Mouse (Mus musculus) limb, embryonic 15.5 days (tissue): ENCODE measurements around the gene Olfr1358. TPM values are rescaled to one million over a fixed set of nuclear protein-coding genes. Genes with fewer than 3 reads are reported as not detected.
"Not testable (repeated sequence)": the region's sequence is repeated elsewhere in the genome, so short reads cannot be mapped to it uniquely, and the experiment has no call there.

Source experiments
- ATAC-seq: fragments of 200-750 bp; cut with Nextera tagmentation; 2 replicates; pipeline ENCODE4 v1.8.0; 2017; ENCODE audit warnings: low read depth, moderate TSS enrichment; ENCODE audit not compliant: insufficient number of reproducible peaks, low FRiP score, low TSS enrichment
- H3K27ac ChIP-seq: fragments of 300-500 bp; sonication (generic); 2 replicates; pipeline ENCODE4 v1.5.1; 2015; ENCODE audit warnings: moderate library complexity, mild to moderate bottlenecking, inconsistent platforms
- H3K27me3 ChIP-seq: fragments of 300-500 bp; sonication (generic); 2 replicates; pipeline ENCODE4 v1.6.1; 2015; ENCODE audit warnings: inconsistent platforms
- H3K36me3 ChIP-seq: fragments of 300-500 bp; sonication (generic); 2 replicates; pipeline ENCODE4 v1.6.1; 2015; ENCODE audit warnings: inconsistent platforms
- H3K4me1 ChIP-seq: fragments of 300-500 bp; sonication (generic); 2 replicates; pipeline ENCODE4 v1.6.1; 2015; ENCODE audit warnings: inconsistent platforms
- H3K4me2 ChIP-seq: fragments of 300-500 bp; sonication (generic); 2 replicates; pipeline ENCODE4 v1.6.1; 2015; ENCODE audit warnings: mild to moderate bottlenecking, inconsistent platforms
- H3K4me3 ChIP-seq: fragments of 300-500 bp; sonication (generic); 2 replicates; pipeline ENCODE4 v1.5.1; 2015; ENCODE audit warnings: mild to moderate bottlenecking, inconsistent platforms
- H3K9ac ChIP-seq: fragments of 300-500 bp; sonication (generic); 2 replicates; pipeline ENCODE4 v1.6.1; 2015; ENCODE audit warnings: inconsistent platforms
- H3K9me3 ChIP-seq: fragments of 300-500 bp; sonication (generic); 2 replicates; pipeline ENCODE4 v1.6.1; 2016; ENCODE audit warnings: inconsistent platforms
- WGBS: fragments of 180-500 bp; shearing (Covaris S2); methylation state at CpG from one replicate; pipeline ENCODE4 v1.1.7; 2015; 5-methylcytosine and 5-hydroxymethylcytosine counted together
- polyA plus RNA-seq: library from polyadenylated mRNA; unstranded; fragments of >200 nt; fragmentation: Nextera tagmentation; extraction: Ambion mirVana; gene quantifications from 2 replicates; pipeline ENCODE4 v1.2.1, GENCODE M21; 2015

The Olfr1358 gene
- polyA plus RNA-seq, 1 experiment from 2014 or later, result not detected

DNA sequence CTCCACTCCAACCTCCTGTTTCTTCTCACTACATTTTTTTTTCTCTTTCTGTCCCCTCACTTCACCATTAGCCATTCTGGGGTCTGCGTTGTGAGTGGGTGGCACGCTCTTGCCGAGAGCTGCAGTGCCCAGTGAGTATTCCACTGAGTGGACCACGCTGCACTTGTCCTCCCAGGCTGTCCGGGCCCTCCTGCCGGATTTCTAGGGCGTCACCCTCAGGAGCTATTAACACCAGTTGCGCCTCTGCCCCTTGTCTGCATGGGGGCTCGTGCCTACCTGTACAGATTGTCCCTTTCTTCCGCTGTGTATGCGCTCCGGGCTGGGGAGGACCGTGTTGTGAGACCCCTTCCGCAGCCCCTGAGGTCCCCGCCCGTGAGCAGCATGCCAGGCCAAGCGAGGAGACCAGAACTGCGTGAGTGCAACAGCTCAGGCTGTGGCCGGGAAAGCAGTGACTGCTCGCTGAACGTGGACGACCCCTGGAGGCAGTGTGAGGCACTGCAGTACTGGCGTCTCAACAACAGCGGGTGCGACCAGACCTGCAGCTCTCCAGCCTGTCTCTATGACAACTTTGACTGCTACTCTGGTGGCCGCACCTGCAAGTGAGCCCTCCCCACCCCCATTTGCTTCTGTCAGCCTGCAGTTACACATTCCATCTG is 29.7 kb upstream of the Olfr1358 start:
- Histone ChIP-seq H3K4me3 (peak overlapping the region; percentile 27), H3K9me3 (no peaks in the 10 kb centered on the region), H3K36me3 (no peaks in the 10 kb centered on the region), H3K4me1 (peaks cover 5% of the 10 kb centered on the region), H3K4me2 (peak overlapping the region; percentile 56), H3K27me3 (peaks cover 4% of the 10 kb centered on the region; the same call in 1 of the 2 replicates), H3K9ac (peak overlapping the region; percentile 31; the same call in 1 of the 2 replicates), H3K27ac (no peak overlapping the region)
- 8% methylated on average over 26 of the region's 26 CpGs for WGBS
- ATAC-seq, result 0 out of 2 replicates have a peak, but pooled peaks have one; percentile 46

DNA sequence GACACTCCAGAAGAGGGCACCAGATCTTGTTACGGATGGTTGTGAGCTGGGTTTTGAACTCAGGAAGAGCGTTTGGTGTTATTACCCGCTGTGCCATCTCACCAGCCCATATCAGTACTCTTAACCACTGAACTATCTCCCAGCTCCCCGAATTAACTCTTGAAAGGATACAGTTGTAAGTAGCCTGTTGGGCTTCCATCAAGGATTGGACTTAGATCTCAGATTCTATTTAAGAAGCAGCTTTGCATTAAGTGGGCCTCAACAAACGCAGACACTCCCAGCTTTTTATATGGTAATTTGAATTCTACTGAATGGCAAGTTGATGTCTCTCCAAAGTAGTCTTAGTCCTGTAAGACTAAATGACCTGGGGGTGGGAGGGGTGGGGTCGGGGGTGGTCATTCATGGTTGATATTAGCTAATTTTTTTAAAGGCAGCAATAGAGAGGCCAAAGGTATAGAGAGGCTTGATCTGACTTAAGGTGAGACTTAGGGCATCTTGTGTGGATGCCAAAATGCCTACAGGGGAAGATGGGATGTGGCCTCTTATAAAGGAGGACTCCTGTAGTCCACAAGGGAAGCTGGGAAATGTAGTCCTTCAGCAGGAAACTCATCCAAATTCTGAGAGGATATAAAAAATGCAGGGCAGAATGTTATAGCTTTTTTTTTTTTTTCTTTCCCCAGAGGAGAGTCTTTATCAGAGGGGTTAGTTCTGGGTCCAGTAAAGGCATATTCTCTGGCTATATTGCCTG is 14.1 kb upstream of the Olfr1358 start:
- no peak for ATAC-seq
- H3K27ac ChIP-seq, result no peak overlapping the region
- 83% methylated on average over 6 of the region's 6 CpGs for WGBS
- H3K4me1 ChIP-seq, result no peaks in the 10 kb centered on the region
- no peaks in the 10 kb centered on the region for H3K36me3 ChIP-seq
- H3K9me3 ChIP-seq, result no peaks in the 10 kb centered on the region
- no peak overlapping the region for H3K4me3 ChIP-seq
- H3K9ac ChIP-seq, result no peak overlapping the region
- no peak overlapping the region for H3K4me2 ChIP-seq
- H3K27me3 ChIP-seq, result no peaks in the 10 kb centered on the region

DNA sequence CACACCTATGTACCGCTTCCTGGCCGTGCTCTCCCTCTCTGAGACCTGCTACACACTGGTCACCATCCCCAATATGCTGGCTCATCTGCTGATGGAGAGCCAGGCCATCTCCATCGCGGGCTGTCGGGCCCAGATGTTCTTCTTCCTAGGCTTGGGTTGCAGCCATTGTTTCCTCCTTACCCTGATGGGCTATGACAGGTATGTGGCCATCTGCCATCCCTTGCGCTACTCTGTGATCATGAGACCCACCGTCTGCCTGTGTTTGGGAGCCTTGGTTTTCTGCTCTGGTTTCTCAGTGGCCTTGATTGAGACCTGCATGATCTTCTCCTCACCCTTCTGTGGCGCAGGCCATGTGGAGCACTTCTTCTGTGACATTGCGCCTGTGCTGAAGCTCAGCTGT is 2.6 kb downstream of the Olfr1358 start:
- Histone ChIP-seq H3K4me2 (no peak overlapping the region), H3K27ac (no peak overlapping the region), H3K4me1 (no peaks in the 10 kb centered on the region), H3K9ac (no peak overlapping the region), H3K9me3 (no peaks in the 10 kb centered on the region), H3K36me3 (no peaks in the 10 kb centered on the region), H3K27me3 (no peaks in the 10 kb centered on the region), H3K4me3 (no peak overlapping the region)
- 88% methylated on average over 9 of the region's 9 CpGs for WGBS
- no peak for ATAC-seq

DNA sequence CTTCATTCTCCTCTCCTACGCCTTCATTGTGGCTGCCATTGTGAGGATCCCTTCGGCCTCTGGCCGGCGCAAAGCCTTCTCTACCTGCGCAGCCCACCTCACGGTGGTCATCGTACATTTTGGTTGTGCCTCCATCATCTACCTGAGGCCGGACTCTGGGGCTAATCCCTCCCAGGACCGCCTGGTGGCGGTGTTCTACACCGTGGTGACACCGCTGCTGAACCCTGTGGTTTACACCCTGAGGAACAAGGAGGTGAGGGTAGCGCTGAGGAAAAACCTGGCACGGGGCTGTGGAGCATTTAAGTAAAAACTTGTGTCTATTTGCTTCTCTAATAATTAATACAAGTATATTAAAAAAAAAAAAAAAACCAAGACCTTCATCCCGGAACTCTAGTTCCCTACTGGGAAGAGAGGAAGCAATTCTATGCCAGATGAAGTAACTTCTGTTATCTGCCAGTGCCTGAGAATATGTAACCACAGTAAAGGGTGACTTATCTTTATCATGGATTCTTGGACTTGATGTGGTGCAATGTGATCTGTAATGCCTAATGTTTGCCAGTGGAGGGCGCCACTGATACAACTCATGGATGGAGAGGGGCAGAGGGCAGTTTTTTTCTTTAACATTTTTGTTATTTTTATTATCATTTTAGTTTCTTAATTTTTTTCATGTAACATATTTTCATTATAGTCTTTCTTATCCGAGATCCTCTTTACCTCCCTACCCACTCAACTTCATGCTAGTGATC is 3.2 kb downstream of the Olfr1358 start:
- ATAC-seq, result no peak
- WGBS, result 55% methylated on average over 17 of the region's 17 CpGs

DNA sequence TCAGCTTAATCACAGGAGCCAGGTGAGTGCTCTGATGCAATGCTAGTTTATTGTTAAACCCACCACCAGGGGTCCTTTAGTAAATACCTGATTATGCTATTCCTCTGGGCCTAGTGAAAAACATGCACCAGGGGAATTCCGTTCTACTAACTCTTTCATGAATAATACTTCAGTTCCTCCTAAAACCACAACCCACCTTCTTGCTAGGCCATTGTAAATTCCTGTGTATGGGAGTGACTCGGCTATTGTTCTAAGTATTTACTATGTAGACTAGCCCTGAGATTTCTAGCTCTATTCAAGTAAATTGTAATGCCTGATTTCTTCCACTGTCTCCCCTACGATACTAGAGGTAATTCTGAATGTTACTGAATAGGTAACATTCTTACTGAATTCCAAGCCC is 7.8 kb downstream of the Olfr1358 start:
- WGBS, result 48% methylated on average over 3 of the region's 3 CpGs
- H3K27ac ChIP-seq, H3K9ac ChIP-seq, ATAC-seq, H3K27me3 ChIP-seq, H3K36me3 ChIP-seq, H3K4me3 ChIP-seq, H3K4me2 ChIP-seq, H3K4me1 ChIP-seq, H3K9me3 ChIP-seq: not testable (repeated sequence)

More for the DNA sequence above, 3.2 kb downstream of the Olfr1358 start:
- Histone ChIP-seq H3K9me3 (no peaks in the 10 kb centered on the region), H3K36me3 (no peaks in the 10 kb centered on the region), H3K9ac (no peak overlapping the region), H3K4me2 (no peak overlapping the region), H3K4me1 (no peaks in the 10 kb centered on the region), H3K27ac (no peak overlapping the region), H3K4me3 (no peak overlapping the region), H3K27me3 (no peaks in the 10 kb centered on the region)

DNA sequence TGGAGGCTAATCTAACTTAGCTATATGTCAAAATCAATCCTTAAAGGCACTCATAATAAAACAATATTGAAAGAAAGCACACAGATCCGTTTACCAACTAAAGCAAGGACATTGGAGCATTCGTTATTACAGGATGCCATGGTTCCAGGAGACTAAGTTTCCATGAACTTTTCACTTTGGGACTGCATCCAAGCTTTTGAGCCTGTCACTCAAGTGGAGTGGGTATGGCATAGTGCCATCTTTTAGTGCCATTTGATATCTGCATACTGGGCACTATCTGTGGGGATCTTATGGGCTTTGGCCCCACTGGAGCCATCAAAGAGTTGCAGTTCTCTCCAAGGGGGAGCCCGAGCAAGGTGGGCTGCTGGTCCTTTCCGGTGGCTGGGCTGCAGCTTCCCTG is 8.3 kb downstream of the Olfr1358 start:
- no peak overlapping the region for H3K4me2 ChIP-seq
- no peak overlapping the region for H3K9ac ChIP-seq
- H3K9me3 ChIP-seq, result no peaks in the 10 kb centered on the region
- H3K27me3 ChIP-seq, result no peaks in the 10 kb centered on the region
- H3K36me3 ChIP-seq, result no peaks in the 10 kb centered on the region
- 51% methylated on average over 4 of the region's 4 CpGs for WGBS
- no peak for ATAC-seq
- no peak overlapping the region for H3K27ac ChIP-seq
- no peak overlapping the region for H3K4me3 ChIP-seq
- no peaks in the 10 kb centered on the region for H3K4me1 ChIP-seq

DNA sequence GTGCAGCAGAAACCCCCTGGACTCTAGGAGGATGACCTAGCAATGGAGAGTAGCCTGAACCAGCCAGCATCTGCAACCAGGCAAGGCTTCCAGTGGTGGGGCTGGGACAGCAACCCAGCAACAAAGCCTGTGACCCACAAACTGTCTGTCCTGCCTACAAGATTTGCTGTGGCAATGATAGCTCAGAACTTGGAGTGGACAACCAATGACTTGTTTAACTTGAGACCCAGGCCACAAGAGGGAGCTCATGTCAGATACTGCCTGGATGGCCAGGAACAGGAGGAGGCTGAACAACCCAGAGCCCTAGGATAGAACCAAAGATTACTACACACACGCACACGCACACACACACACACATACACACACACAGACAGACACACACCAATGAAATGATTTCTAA is 23.7 kb downstream of the Olfr1358 start:
- no peaks in the 10 kb centered on the region for H3K4me1 ChIP-seq
- no peaks in the 10 kb centered on the region for H3K9me3 ChIP-seq
- no peaks in the 10 kb centered on the region for H3K36me3 ChIP-seq
- WGBS, result 63% methylated on average over 2 of the region's 2 CpGs
- no peaks in the 10 kb centered on the region for H3K27me3 ChIP-seq
- no peak overlapping the region for H3K9ac ChIP-seq
- no peak for ATAC-seq
- H3K4me3 ChIP-seq, result no peak overlapping the region
- no peak overlapping the region for H3K4me2 ChIP-seq
- no peak overlapping the region for H3K27ac ChIP-seq

DNA sequence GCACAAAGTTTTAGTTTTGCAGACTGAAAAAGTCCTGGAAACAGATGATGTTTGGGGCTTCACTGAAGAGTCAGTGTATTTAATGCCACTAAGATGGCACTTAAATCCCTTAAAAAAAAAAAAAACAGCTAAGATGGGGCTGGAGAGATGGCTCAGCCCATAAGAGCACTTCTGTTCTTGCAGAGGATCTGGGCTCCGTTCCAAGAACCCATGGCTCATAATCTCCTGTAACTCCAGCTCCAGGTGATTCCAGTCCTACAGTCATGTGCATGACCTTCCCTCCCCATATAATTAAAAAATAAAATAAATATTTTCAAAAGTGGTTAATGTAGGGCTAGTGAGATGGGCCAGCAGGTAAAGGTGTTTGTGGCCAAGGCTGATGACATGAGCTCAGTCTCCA is 47.8 kb downstream of the Olfr1358 start:
- Histone ChIP-seq H3K4me1 (peaks cover 4% of the 10 kb centered on the region; the same call in 1 of the 2 replicates), H3K4me3 (no peak overlapping the region), H3K36me3 (no peaks in the 10 kb centered on the region), H3K9ac (no peak overlapping the region), H3K9me3 (no peaks in the 10 kb centered on the region), H3K27ac (no peak overlapping the region), H3K4me2 (no peak overlapping the region), H3K27me3 (no peaks in the 10 kb centered on the region)
- no peak for ATAC-seq
- WGBS, result 46% methylated on average over 1 of the region's 1 CpGs

DNA sequence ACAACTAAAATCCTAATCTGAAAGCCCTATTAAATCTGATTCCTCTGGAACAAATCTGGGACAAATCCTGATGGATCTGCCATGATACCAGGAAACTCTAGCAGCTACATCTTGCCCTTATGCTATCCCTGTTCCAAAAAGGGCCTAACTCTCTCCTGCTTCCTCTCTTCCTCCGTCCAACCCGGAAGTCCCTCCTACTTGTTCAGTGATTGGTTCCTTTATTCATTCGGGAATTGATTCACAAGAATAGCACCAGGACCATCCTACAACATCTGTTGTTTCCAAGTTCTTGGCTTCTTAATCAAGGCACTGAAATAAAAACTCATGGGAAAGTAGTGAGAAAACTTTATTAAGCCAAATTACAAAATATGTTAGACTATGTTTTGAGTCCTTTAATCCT is 52.0 kb downstream of the Olfr1358 start:
- H3K27ac ChIP-seq, result no peak overlapping the region
- H3K4me1 ChIP-seq, result peaks cover 10% of the 10 kb centered on the region; the same call in 1 of the 2 replicates
- H3K9me3 ChIP-seq, result no peaks in the 10 kb centered on the region
- WGBS, result 77% methylated on average over 3 of the region's 3 CpGs
- H3K27me3 ChIP-seq, result no peaks in the 10 kb centered on the region
- ATAC-seq, result no peak
- no peak overlapping the region for H3K4me3 ChIP-seq
- H3K4me2 ChIP-seq, result no peak overlapping the region
- H3K9ac ChIP-seq, result no peak overlapping the region
- no peaks in the 10 kb centered on the region for H3K36me3 ChIP-seq

DNA sequence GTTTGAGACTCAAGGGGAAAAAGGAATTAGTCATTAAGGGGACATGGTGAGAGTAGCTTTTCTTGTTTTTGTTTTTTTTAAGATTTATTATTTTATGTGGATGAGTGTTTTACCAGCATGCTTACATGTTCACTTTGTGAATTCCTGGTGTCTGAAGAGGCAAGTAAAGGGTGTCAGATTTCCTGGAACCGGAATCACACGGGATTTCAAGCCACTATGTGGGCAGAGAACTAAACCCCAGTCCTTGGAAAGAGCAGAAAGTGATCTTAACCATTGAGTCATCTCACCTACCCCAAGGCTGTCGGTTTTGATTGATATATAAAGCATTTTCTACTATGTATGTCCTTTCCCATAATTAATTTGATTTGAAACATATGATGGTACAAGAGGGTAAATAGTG is 52.5 kb downstream of the Olfr1358 start:
- peaks cover 10% of the 10 kb centered on the region; the same call in 1 of the 2 replicates for H3K4me1 ChIP-seq
- H3K4me2 ChIP-seq, result no peak overlapping the region
- no peak overlapping the region for H3K9ac ChIP-seq
- no peak overlapping the region for H3K4me3 ChIP-seq
- H3K27me3 ChIP-seq, result no peaks in the 10 kb centered on the region
- ATAC-seq, result no peak
- H3K27ac ChIP-seq, result no peak overlapping the region
- no peaks in the 10 kb centered on the region for H3K9me3 ChIP-seq
- WGBS, result 41% methylated on average over 3 of the region's 3 CpGs
- H3K36me3 ChIP-seq, result no peaks in the 10 kb centered on the region
